Mouse (Mus musculus): ENCODE measurements at regions not wholly inside any gene's neighbourhood (a gene's known extent, or its start where the extent isn't known, plus 50 kb on each side); places are given as distances from the start of the nearest gene placed in this dataset.

GRCm38 (mm10) chr10:117925186-117925585 is 79.4 kb upstream of the Rap1b start:
- Histone ChIP-seq H3K9ac (replicated peaks; ENCODE audit: low read length) (no peak overlapping the region), H3K4me1 (ENCODE audit: control insufficient read depth, insufficient read depth, low read length) (no peaks in the 10 kb centered on the region), H3K36me3 (replicated peaks; ENCODE audit: control insufficient read depth, insufficient read depth, low read depth, low read length) (no peaks in the 10 kb centered on the region), H3K4me2 (ENCODE audit: low read depth, low read length) (no peak overlapping the region), H3K4me3 (ENCODE audit: low read depth, low read length) (no peak overlapping the region), H3K27me3 (ENCODE audit: control insufficient read depth, insufficient read depth, low read length) (no peaks in the 10 kb centered on the region), H3K27ac (replicated peaks; ENCODE audit: low read depth, low read length) (no peak overlapping the region), H3K9me3 (replicated peaks; ENCODE audit: control insufficient read depth, low read length) (no peaks in the 10 kb centered on the region)
- DNase-seq (ENCODE audit: low spot score) (no peak), ATAC-seq (replicated peaks; ENCODE audit: insufficient number of reproducible peaks, low FRiP score, low TSS enrichment, low read depth) (no peak)
- 92% methylated on average over 7 of the region's 7 CpGs for WGBS

- ATAC-seq (replicated peaks; ENCODE audit: insufficient number of reproducible peaks, low FRiP score, low TSS enrichment, low read depth) (no peak), DNase-seq (ENCODE audit: low spot score) (no peak)
- no peak overlapping the region for H3K4me3 ChIP-seq (ENCODE audit: low read depth, low read length)
- no peak overlapping the region for H3K4me2 ChIP-seq (ENCODE audit: low read depth, low read length)
- H3K27ac ChIP-seq (replicated peaks; ENCODE audit: low read depth, low read length), result no peak overlapping the region
- no peak overlapping the region for H3K9ac ChIP-seq (replicated peaks; ENCODE audit: low read length)
- no peaks in the 10 kb centered on the region for H3K36me3 ChIP-seq (replicated peaks; ENCODE audit: control insufficient read depth, insufficient read depth, low read depth, low read length)
- no peaks in the 10 kb centered on the region for H3K27me3 ChIP-seq (ENCODE audit: control insufficient read depth, insufficient read depth, low read length)
- WGBS, result 93% methylated on average over 31 of the region's 31 CpGs
- no peaks in the 10 kb centered on the region for H3K9me3 ChIP-seq (replicated peaks; ENCODE audit: control insufficient read depth, low read length)
- H3K4me1 ChIP-seq (ENCODE audit: control insufficient read depth, insufficient read depth, low read length), result no peaks in the 10 kb centered on the region
Measured at GRCm38 (mm10) chr10:117925611-117926555, 80.0 kb upstream of the Rap1b start.

GRCm38 (mm10) chr10:117928998-117929397 is 83.2 kb upstream of the Rap1b start:
- no peak overlapping the region for H3K9ac ChIP-seq (replicated peaks; ENCODE audit: low read length)
- H3K4me2 ChIP-seq (ENCODE audit: low read depth, low read length), result no peak overlapping the region
- H3K27me3 ChIP-seq (ENCODE audit: control insufficient read depth, insufficient read depth, low read length), result no peaks in the 10 kb centered on the region
- H3K4me1 ChIP-seq (ENCODE audit: control insufficient read depth, insufficient read depth, low read length), result no peaks in the 10 kb centered on the region
- no peak overlapping the region for H3K27ac ChIP-seq (replicated peaks; ENCODE audit: low read depth, low read length)
- no peak for DNase-seq (ENCODE audit: low spot score)
- no peaks in the 10 kb centered on the region for H3K9me3 ChIP-seq (replicated peaks; ENCODE audit: control insufficient read depth, low read length)
- no peak overlapping the region for H3K4me3 ChIP-seq (ENCODE audit: low read depth, low read length)
- 64% methylated on average over 5 of the region's 5 CpGs for WGBS
- no peaks in the 10 kb centered on the region for H3K36me3 ChIP-seq (replicated peaks; ENCODE audit: control insufficient read depth, insufficient read depth, low read depth, low read length)
- no peak for ATAC-seq (replicated peaks; ENCODE audit: insufficient number of reproducible peaks, low FRiP score, low TSS enrichment, low read depth)

- Histone ChIP-seq H3K36me3 (replicated peaks; ENCODE audit: control insufficient read depth, insufficient read depth, low read depth, low read length) (no peaks in the 10 kb centered on the region), H3K9ac (replicated peaks; ENCODE audit: low read length) (no peak overlapping the region), H3K9me3 (replicated peaks; ENCODE audit: control insufficient read depth, low read length) (no peaks in the 10 kb centered on the region), H3K27me3 (ENCODE audit: control insufficient read depth, insufficient read depth, low read length) (no peaks in the 10 kb centered on the region), H3K4me3 (ENCODE audit: low read depth, low read length) (no peak overlapping the region), H3K27ac (replicated peaks; ENCODE audit: low read depth, low read length) (no peak overlapping the region), H3K4me1 (ENCODE audit: control insufficient read depth, insufficient read depth, low read length) (no peaks in the 10 kb centered on the region), H3K4me2 (ENCODE audit: low read depth, low read length) (no peak overlapping the region)
- DNase-seq (ENCODE audit: low spot score), result no peak
- 74% methylated on average over 9 of the region's 9 CpGs for WGBS
- no peak for ATAC-seq (replicated peaks; ENCODE audit: insufficient number of reproducible peaks, low FRiP score, low TSS enrichment, low read depth)
Measured at GRCm38 (mm10) chr10:117934797-117935196, 89.0 kb upstream of the Rap1b start.

GRCm38 (mm10) chr10:117938717-117939116 is 92.9 kb upstream of the Rap1b start:
- Histone ChIP-seq H3K4me2 (ENCODE audit: low read depth, low read length) (no peak overlapping the region), H3K27me3 (ENCODE audit: control insufficient read depth, insufficient read depth, low read length) (no peaks in the 10 kb centered on the region; the same call in 1 of the 2 replicates), H3K36me3 (replicated peaks; ENCODE audit: control insufficient read depth, insufficient read depth, low read depth, low read length) (no peaks in the 10 kb centered on the region), H3K9me3 (replicated peaks; ENCODE audit: control insufficient read depth, low read length) (no peaks in the 10 kb centered on the region), H3K9ac (replicated peaks; ENCODE audit: low read length) (no peak overlapping the region), H3K27ac (replicated peaks; ENCODE audit: low read depth, low read length) (no peak overlapping the region), H3K4me1 (ENCODE audit: control insufficient read depth, insufficient read depth, low read length) (no peaks in the 10 kb centered on the region), H3K4me3 (ENCODE audit: low read depth, low read length) (no peak overlapping the region)
- no peak for DNase-seq (ENCODE audit: low spot score)
- no peak for ATAC-seq (replicated peaks; ENCODE audit: insufficient number of reproducible peaks, low FRiP score, low TSS enrichment, low read depth)
- 72% methylated on average over 8 of the region's 8 CpGs for WGBS

- WGBS, result 44% methylated on average over 10 of the region's 10 CpGs
- ATAC-seq (replicated peaks; ENCODE audit: insufficient number of reproducible peaks, low FRiP score, low TSS enrichment, low read depth) (no peak), DNase-seq (ENCODE audit: low spot score) (no peak)
- Histone ChIP-seq H3K4me2 (ENCODE audit: low read depth, low read length) (no peak overlapping the region), H3K9ac (replicated peaks; ENCODE audit: low read length) (no peak overlapping the region), H3K27ac (replicated peaks; ENCODE audit: low read depth, low read length) (no peak overlapping the region), H3K4me1 (ENCODE audit: control insufficient read depth, insufficient read depth, low read length) (no peaks in the 10 kb centered on the region), H3K4me3 (ENCODE audit: low read depth, low read length) (no peak overlapping the region), H3K27me3 (ENCODE audit: control insufficient read depth, insufficient read depth, low read length) (no peaks in the 10 kb centered on the region; the same call in 1 of the 2 replicates), H3K36me3 (replicated peaks; ENCODE audit: control insufficient read depth, insufficient read depth, low read depth, low read length) (no peaks in the 10 kb centered on the region), H3K9me3 (replicated peaks; ENCODE audit: control insufficient read depth, low read length) (no peaks in the 10 kb centered on the region)
Measured at GRCm38 (mm10) chr10:117940441-117941265, 94.8 kb upstream of the Rap1b start.

- no peak overlapping the region for H3K27ac ChIP-seq (replicated peaks; ENCODE audit: low read depth, low read length)
- H3K4me3 ChIP-seq (ENCODE audit: low read depth, low read length), result no peak overlapping the region
- no peaks in the 10 kb centered on the region for H3K9me3 ChIP-seq (replicated peaks; ENCODE audit: control insufficient read depth, low read length)
- H3K9ac ChIP-seq (replicated peaks; ENCODE audit: low read length), result no peak overlapping the region
- 75% methylated on average over 3 of the region's 3 CpGs for WGBS
- ATAC-seq (replicated peaks; ENCODE audit: insufficient number of reproducible peaks, low FRiP score, low TSS enrichment, low read depth) (no peak), DNase-seq (ENCODE audit: low spot score) (no peak)
- no peak overlapping the region for H3K4me2 ChIP-seq (ENCODE audit: low read depth, low read length)
- no peaks in the 10 kb centered on the region for H3K36me3 ChIP-seq (replicated peaks; ENCODE audit: control insufficient read depth, insufficient read depth, low read depth, low read length)
- H3K4me1 ChIP-seq (ENCODE audit: control insufficient read depth, insufficient read depth, low read length), result no peaks in the 10 kb centered on the region
- no peaks in the 10 kb centered on the region; the same call in 1 of the 2 replicates for H3K27me3 ChIP-seq (ENCODE audit: control insufficient read depth, insufficient read depth, low read length)
Measured at GRCm38 (mm10) chr10:117941266-117941651, 95.4 kb upstream of the Rap1b start.

All from embryonic facial prominence, embryonic 11.5 days (tissue).